Mouse (Mus musculus): ENCODE results near the gene Lsr. TPM values are rescaled to one million over a fixed set of nuclear protein-coding genes. Genes with fewer than 3 reads are reported as not detected.
"Not testable (repeated sequence)": the region's sequence is repeated elsewhere in the genome, so short reads cannot be mapped to it uniquely, and the experiment has no call there.

Gene Lsr
- polyA plus RNA-seq, 1 experiment from 2014 or later, result 10.2 TPM

GRCm38 (mm10) chr7:30924071-30924470 lies 49.2 kb downstream of the Lsr start:
- Histone ChIP-seq H3K27me3 (ENCODE audit: control insufficient read depth, insufficient read depth, low read length) (no peaks in the 10 kb centered on the region), H3K4me3 (ENCODE audit: low read depth, low read length) (no peak overlapping the region), H3K9ac (replicated peaks; ENCODE audit: low read depth, low read length) (no peak overlapping the region), H3K36me3 (ENCODE audit: control insufficient read depth, insufficient read depth, low read length) (no peaks in the 10 kb centered on the region), H3K9me3 (ENCODE audit: control insufficient read depth, low read length) (no peaks in the 10 kb centered on the region), H3K4me1 (ENCODE audit: control insufficient read depth, insufficient read depth, low read length) (no peaks in the 10 kb centered on the region), H3K27ac (ENCODE audit: low read depth, low read length) (no peak overlapping the region), H3K4me2 (ENCODE audit: low read depth, low read length) (no peak overlapping the region)
- no peak for ATAC-seq (ENCODE audit: low read depth)
- 66% methylated on average over 3 of the region's 3 CpGs for WGBS

GRCm38 (mm10) chr7:30922490-30922889 lies 50.8 kb downstream of the Lsr start:
- 47% methylated on average over 3 of the region's 3 CpGs for WGBS
- H3K27me3 ChIP-seq (ENCODE audit: control insufficient read depth, insufficient read depth, low read length); ATAC-seq (ENCODE audit: low read depth): not testable (repeated sequence)

GRCm38 (mm10) chr7:30920217-30920616 lies 53.0 kb downstream of the Lsr start:
- Histone ChIP-seq H3K9ac (replicated peaks; ENCODE audit: low read depth, low read length) (no peak overlapping the region), H3K27me3 (ENCODE audit: control insufficient read depth, insufficient read depth, low read length) (no peaks in the 10 kb centered on the region), H3K4me2 (ENCODE audit: low read depth, low read length) (no peak overlapping the region), H3K4me3 (ENCODE audit: low read depth, low read length) (no peak overlapping the region), H3K4me1 (ENCODE audit: control insufficient read depth, insufficient read depth, low read length) (no peaks in the 10 kb centered on the region), H3K36me3 (ENCODE audit: control insufficient read depth, insufficient read depth, low read length) (no peaks in the 10 kb centered on the region), H3K9me3 (ENCODE audit: control insufficient read depth, low read length) (no peaks in the 10 kb centered on the region), H3K27ac (ENCODE audit: low read depth, low read length) (no peak overlapping the region)
- no peak for ATAC-seq (ENCODE audit: low read depth)
- WGBS, result 60% methylated on average over 3 of the region's 3 CpGs

More at GRCm38 (mm10) chr7:30922490-30922889, 50.8 kb downstream of the Lsr start:
- not testable (repeated sequence) for H3K36me3 ChIP-seq (ENCODE audit: control insufficient read depth, insufficient read depth, low read length); H3K9ac ChIP-seq (replicated peaks; ENCODE audit: low read depth, low read length); H3K27ac ChIP-seq (ENCODE audit: low read depth, low read length); H3K4me3 ChIP-seq (ENCODE audit: low read depth, low read length); H3K9me3 ChIP-seq (ENCODE audit: control insufficient read depth, low read length); H3K4me2 ChIP-seq (ENCODE audit: low read depth, low read length); H3K4me1 ChIP-seq (ENCODE audit: control insufficient read depth, insufficient read depth, low read length)

- Histone ChIP-seq H3K4me3 (ENCODE audit: low read depth, low read length) (no peak overlapping the region), H3K4me1 (ENCODE audit: control insufficient read depth, insufficient read depth, low read length) (no peaks in the 10 kb centered on the region), H3K36me3 (ENCODE audit: control insufficient read depth, insufficient read depth, low read length) (no peaks in the 10 kb centered on the region), H3K9ac (replicated peaks; ENCODE audit: low read depth, low read length) (no peak overlapping the region), H3K4me2 (ENCODE audit: low read depth, low read length) (no peak overlapping the region), H3K27me3 (ENCODE audit: control insufficient read depth, insufficient read depth, low read length) (no peaks in the 10 kb centered on the region), H3K27ac (ENCODE audit: low read depth, low read length) (no peak overlapping the region), H3K9me3 (ENCODE audit: control insufficient read depth, low read length) (no peaks in the 10 kb centered on the region)
- WGBS, result 77% methylated on average over 4 of the region's 4 CpGs
- no peak for ATAC-seq (ENCODE audit: low read depth)
Observed at GRCm38 (mm10) chr7:30917219-30917618, 56.0 kb downstream of the Lsr start.

- H3K9ac ChIP-seq (replicated peaks; ENCODE audit: low read depth, low read length), result no peak overlapping the region
- H3K4me3 ChIP-seq (ENCODE audit: low read depth, low read length), result no peak overlapping the region
- H3K27me3 ChIP-seq (ENCODE audit: control insufficient read depth, insufficient read depth, low read length), result no peaks in the 10 kb centered on the region
- H3K4me1 ChIP-seq (ENCODE audit: control insufficient read depth, insufficient read depth, low read length), result no peaks in the 10 kb centered on the region
- H3K36me3 ChIP-seq (ENCODE audit: control insufficient read depth, insufficient read depth, low read length), result no peaks in the 10 kb centered on the region
- ATAC-seq (ENCODE audit: low read depth), result no peak
- H3K4me2 ChIP-seq (ENCODE audit: low read depth, low read length), result no peak overlapping the region
- no peaks in the 10 kb centered on the region for H3K9me3 ChIP-seq (ENCODE audit: control insufficient read depth, low read length)
- WGBS, result 39% methylated on average over 6 of the region's 6 CpGs
- no peak overlapping the region for H3K27ac ChIP-seq (ENCODE audit: low read depth, low read length)
Observed at GRCm38 (mm10) chr7:30916713-30917112, 56.6 kb downstream of the Lsr start.

GRCm38 (mm10) chr7:30914732-30915131 lies 58.5 kb downstream of the Lsr start, which contains the start of gene Mag:
Gene Mag, minus strand, starts transcription at chr7:30914873.
- Histone ChIP-seq H3K27me3 (ENCODE audit: control insufficient read depth, insufficient read depth, low read length) (no peaks in the 10 kb centered on the region), H3K4me3 (ENCODE audit: low read depth, low read length) (no peak within 1 kb of the TSS), H3K36me3 (ENCODE audit: control insufficient read depth, insufficient read depth, low read length) (no peaks in the 10 kb centered on the region), H3K4me1 (ENCODE audit: control insufficient read depth, insufficient read depth, low read length) (no peaks in the 10 kb centered on the region), H3K9ac (replicated peaks; ENCODE audit: low read depth, low read length) (no peak within 1 kb of the TSS), H3K27ac (ENCODE audit: low read depth, low read length) (no peak within 1 kb of the TSS), H3K9me3 (ENCODE audit: control insufficient read depth, low read length) (no peaks in the 10 kb centered on the region), H3K4me2 (ENCODE audit: low read depth, low read length) (no peak within 1 kb of the TSS)
- ATAC-seq (ENCODE audit: low read depth), result no peak
- 74% methylated on average over 8 of the region's 8 CpGs for WGBS

GRCm38 (mm10) chr7:30909773-30910172 lies 63.5 kb downstream of the Lsr start:
- H3K36me3 ChIP-seq (ENCODE audit: control insufficient read depth, insufficient read depth, low read length), result no peaks in the 10 kb centered on the region
- H3K4me3 ChIP-seq (ENCODE audit: low read depth, low read length), result no peak overlapping the region
- no peak overlapping the region for H3K27ac ChIP-seq (ENCODE audit: low read depth, low read length)
- no peak overlapping the region for H3K4me2 ChIP-seq (ENCODE audit: low read depth, low read length)
- no peak overlapping the region for H3K9ac ChIP-seq (replicated peaks; ENCODE audit: low read depth, low read length)
- 91% methylated on average over 6 of the region's 6 CpGs for WGBS
- ATAC-seq (ENCODE audit: low read depth), result no peak
- no peaks in the 10 kb centered on the region for H3K9me3 ChIP-seq (ENCODE audit: control insufficient read depth, low read length)
- no peaks in the 10 kb centered on the region for H3K27me3 ChIP-seq (ENCODE audit: control insufficient read depth, insufficient read depth, low read length)
- H3K4me1 ChIP-seq (ENCODE audit: control insufficient read depth, insufficient read depth, low read length), result peaks cover 5% of the 10 kb centered on the region

GRCm38 (mm10) chr7:30908992-30909431 lies 64.3 kb downstream of the Lsr start:
- ATAC-seq (ENCODE audit: low read depth), result 0 out of 2 replicates have a peak, but pooled peaks have one; percentile 9
- H3K9ac ChIP-seq (replicated peaks; ENCODE audit: low read depth, low read length), result no peak overlapping the region
- WGBS, result 26% methylated on average over 17 of the region's 17 CpGs
- no peaks in the 10 kb centered on the region for H3K9me3 ChIP-seq (ENCODE audit: control insufficient read depth, low read length)
- no peaks in the 10 kb centered on the region for H3K27me3 ChIP-seq (ENCODE audit: control insufficient read depth, insufficient read depth, low read length)
- H3K36me3 ChIP-seq (ENCODE audit: control insufficient read depth, insufficient read depth, low read length), result no peaks in the 10 kb centered on the region
- H3K4me3 ChIP-seq (ENCODE audit: low read depth, low read length), result peak overlapping the region; percentile 20; the same call in 1 of the 2 replicates
- peak overlapping the region; percentile 43 for H3K4me2 ChIP-seq (ENCODE audit: low read depth, low read length)
- no peak overlapping the region for H3K27ac ChIP-seq (ENCODE audit: low read depth, low read length)
- H3K4me1 ChIP-seq (ENCODE audit: control insufficient read depth, insufficient read depth, low read length), result peaks cover 5% of the 10 kb centered on the region

- Histone ChIP-seq H3K9me3 (ENCODE audit: control insufficient read depth, low read length) (no peaks in the 10 kb centered on the region), H3K36me3 (ENCODE audit: control insufficient read depth, insufficient read depth, low read length) (no peaks in the 10 kb centered on the region), H3K27me3 (ENCODE audit: control insufficient read depth, insufficient read depth, low read length) (no peaks in the 10 kb centered on the region), H3K9ac (replicated peaks; ENCODE audit: low read depth, low read length) (peak overlapping the region; percentile 26; the same call in 1 of the 2 replicates), H3K4me2 (ENCODE audit: low read depth, low read length) (peak overlapping the region; percentile 43), H3K27ac (ENCODE audit: low read depth, low read length) (no peak overlapping the region), H3K4me3 (ENCODE audit: low read depth, low read length) (peak overlapping the region; percentile 20), H3K4me1 (ENCODE audit: control insufficient read depth, insufficient read depth, low read length) (peaks cover 5% of the 10 kb centered on the region)
- peak; percentile 44; the same call in 1 of the 2 replicates for ATAC-seq (ENCODE audit: low read depth)
- WGBS, result 2% methylated on average over 25 of the region's 26 CpGs
Observed at GRCm38 (mm10) chr7:30908277-30908991, 64.8 kb downstream of the Lsr start.
